Mouse (Mus musculus) thymus, adult 2 months (tissue): ENCODE data around the gene Itga6. TPM values are rescaled to one million over a fixed set of nuclear protein-coding genes. Genes with fewer than 3 reads are reported as not detected.

Experiments used
- DNase-seq: peaks from one replicate; pipeline ENCODE4 v3.0.0; 2021
- H3K27ac ChIP-seq: fragments of 200-500 bp; 2 replicates; pipeline ENCODE4 v1.5.1; 2012; ENCODE audit warnings: low read length, control low read depth; ENCODE audit not compliant: control insufficient read depth, insufficient read depth
- H3K27me3 ChIP-seq: fragments of 200-500 bp; 2 replicates; pipeline ENCODE4 v1.6.1; 2012; ENCODE audit warnings: mild to moderate bottlenecking, low read length, moderate library complexity, mixed read lengths; ENCODE audit not compliant: control insufficient read depth, insufficient read depth
- H3K36me3 ChIP-seq: fragments of 200-500 bp; 2 replicates; pipeline ENCODE4 v1.6.1; 2012; ENCODE audit warnings: mild to moderate bottlenecking, low read length, moderate library complexity; ENCODE audit not compliant: control insufficient read depth, insufficient read depth
- H3K4me1 ChIP-seq: fragments of 200-500 bp; replicated peaks from 2 replicates; pipeline ENCODE4 v1.6.1; 2012; ENCODE audit warnings: low read length; ENCODE audit not compliant: control insufficient read depth, insufficient read depth
- H3K4me3 ChIP-seq: fragments of 200-500 bp; 2 replicates; pipeline ENCODE4 v1.5.1; 2012; ENCODE audit warnings: mild to moderate bottlenecking, low read length, control low read depth, moderate library complexity; ENCODE audit not compliant: control insufficient read depth, insufficient read depth
- CTCF ChIP-seq: fragments of 200-500 bp; IDR thresholded peaks from 2 replicates; pipeline ENCODE4 v1.5.1; 2012; ENCODE audit warnings: mild to moderate bottlenecking, control low read depth, low read length, moderate library complexity, borderline replicate concordance; ENCODE audit not compliant: control insufficient read depth, poor library complexity, insufficient read depth; ENCODE audit errors: extremely low read depth
- POLR2A ChIP-seq: fragments of 200-500 bp; IDR thresholded peaks from 2 replicates; pipeline ENCODE4 v1.6.1; 2012; ENCODE audit warnings: mild to moderate bottlenecking, low read length, control low read depth, moderate library complexity; ENCODE audit not compliant: control insufficient read depth, poor library complexity, insufficient read depth; ENCODE audit errors: extremely low read depth
- WGBS: fragments of 180-500 bp; shearing (Covaris S2); methylation state at CpG from one replicate; pipeline ENCODE4 v1.1.7; 2018; 5-methylcytosine and 5-hydroxymethylcytosine counted together
- polyA plus RNA-seq: library from polyadenylated mRNA; depleted of rRNA; stranded (reverse); fragments of >200 nt; gene quantifications from 2 replicates; pipeline ENCODE4 v1.2.3, GENCODE M21; 2012

Gene Itga6
- polyA plus RNA-seq, 1 experiment = 38.2 TPM

DNA sequence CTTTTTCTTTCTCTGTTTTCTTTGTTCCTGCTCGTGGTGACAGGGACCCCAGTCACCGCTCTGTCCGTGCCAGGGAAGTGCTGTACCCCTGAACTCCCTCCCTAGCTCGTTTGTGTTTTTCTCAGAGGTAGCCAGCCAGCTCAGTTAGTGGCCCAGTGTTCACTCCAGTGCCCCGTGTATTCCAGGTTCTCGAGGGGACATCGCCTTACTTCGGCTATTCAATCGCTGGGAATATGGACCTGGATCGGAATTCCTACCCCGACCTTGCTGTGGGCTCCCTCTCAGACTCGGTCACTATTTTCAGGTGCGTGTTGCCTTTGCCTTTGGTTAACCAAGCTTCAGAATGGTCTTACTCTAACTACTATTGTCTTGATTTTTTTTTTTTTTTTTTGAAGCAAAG, 82.3 kb downstream of the Itga6 start:
- Histone ChIP-seq H3K27me3 (no peaks in the 10 kb centered on the region), H3K27ac (no peak overlapping the region), H3K4me1 (no peaks in the 10 kb centered on the region), H3K36me3 (peaks cover 33% of the 10 kb centered on the region), H3K4me3 (no peak overlapping the region)
- WGBS = 95% methylated on average over 13 of the region's 13 CpGs
- no peak for TF ChIP-seq CTCF
- no peak for TF ChIP-seq POLR2A
- DNase-seq = no peak

DNA sequence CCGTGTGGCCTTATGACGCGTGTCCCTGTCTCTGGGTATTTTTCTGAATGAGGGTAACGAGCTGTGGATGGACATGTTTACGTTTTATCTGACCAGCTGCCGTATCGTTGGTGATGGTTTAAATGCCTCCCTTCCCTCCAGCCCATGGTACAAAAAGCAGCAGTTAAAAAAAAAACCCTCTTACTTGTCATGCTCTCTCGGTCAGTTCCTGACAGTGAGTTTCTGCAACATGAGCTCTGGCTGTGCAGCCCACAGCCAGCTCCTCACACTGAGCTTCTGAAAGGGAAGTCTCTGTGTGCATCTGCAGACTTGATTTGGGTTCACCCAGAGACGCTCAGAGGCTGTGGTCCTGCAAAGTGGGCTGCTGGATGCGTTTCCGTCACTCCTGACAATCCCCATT, 83.5 kb downstream of the Itga6 start:
- WGBS = 96% methylated on average over 11 of the region's 11 CpGs
- no peaks in the 10 kb centered on the region for H3K4me1 ChIP-seq
- TF ChIP-seq CTCF = no peak
- no peak for TF ChIP-seq POLR2A
- H3K27me3 ChIP-seq = no peaks in the 10 kb centered on the region
- DNase-seq = no peak
- H3K27ac ChIP-seq = no peak overlapping the region
- no peak overlapping the region for H3K4me3 ChIP-seq
- H3K36me3 ChIP-seq = peaks cover 30% of the 10 kb centered on the region

DNA sequence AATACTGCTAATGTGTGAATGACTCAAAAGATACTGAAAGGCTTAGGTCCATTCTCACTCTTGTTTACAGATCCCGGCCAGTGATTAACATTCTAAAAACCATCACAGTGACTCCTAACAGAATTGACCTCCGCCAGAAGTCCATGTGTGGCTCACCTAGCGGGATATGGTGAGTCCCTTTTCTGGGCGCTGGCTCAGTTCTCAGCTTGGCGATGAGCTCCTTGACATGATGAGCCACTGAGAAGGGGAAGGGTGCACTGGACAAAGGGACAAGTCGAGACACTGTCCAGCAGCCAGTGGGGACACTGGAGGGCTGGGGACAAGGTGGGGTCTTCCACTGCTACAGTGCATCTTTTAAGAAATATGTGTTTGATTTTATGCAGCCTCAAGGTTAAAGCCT, 88.2 kb downstream of the Itga6 start:
- peaks cover 19% of the 10 kb centered on the region; the same call in 1 of the 2 replicates for H3K36me3 ChIP-seq
- H3K27me3 ChIP-seq = no peaks in the 10 kb centered on the region
- H3K27ac ChIP-seq = no peak overlapping the region
- TF ChIP-seq POLR2A = no peak
- no peak for TF ChIP-seq CTCF
- no peak overlapping the region for H3K4me3 ChIP-seq
- no peaks in the 10 kb centered on the region for H3K4me1 ChIP-seq
- DNase-seq = no peak
- WGBS = 98% methylated on average over 6 of the region's 6 CpGs

DNA sequence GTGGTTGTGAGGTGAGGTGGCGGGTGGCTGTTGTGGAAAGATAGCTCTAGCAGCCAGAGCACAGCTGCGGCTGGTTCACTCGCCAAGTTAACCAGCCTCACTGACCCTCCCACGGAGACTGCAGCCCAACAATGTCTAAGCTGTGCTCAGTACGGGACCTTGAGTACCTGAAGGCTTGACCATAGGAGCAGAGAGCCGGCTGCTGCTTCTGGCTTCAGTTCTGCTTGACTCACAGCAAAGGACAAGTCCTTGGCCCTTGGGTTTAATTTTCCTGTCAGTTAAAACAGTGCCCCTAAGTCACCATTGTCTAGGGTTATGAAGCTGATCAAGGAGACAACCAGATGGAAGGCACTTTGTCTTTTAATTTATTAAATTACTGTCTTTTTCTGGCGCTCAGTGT, 89.0 kb downstream of the Itga6 start:
- DNase-seq = no peak
- Histone ChIP-seq H3K4me1 (no peaks in the 10 kb centered on the region), H3K27ac (no peak overlapping the region), H3K4me3 (no peak overlapping the region), H3K27me3 (no peaks in the 10 kb centered on the region), H3K36me3 (peaks cover 17% of the 10 kb centered on the region; the same call in 1 of the 2 replicates)
- TF ChIP-seq POLR2A (no peak), CTCF (no peak)
- 63% methylated on average over 7 of the region's 7 CpGs for WGBS

DNA sequence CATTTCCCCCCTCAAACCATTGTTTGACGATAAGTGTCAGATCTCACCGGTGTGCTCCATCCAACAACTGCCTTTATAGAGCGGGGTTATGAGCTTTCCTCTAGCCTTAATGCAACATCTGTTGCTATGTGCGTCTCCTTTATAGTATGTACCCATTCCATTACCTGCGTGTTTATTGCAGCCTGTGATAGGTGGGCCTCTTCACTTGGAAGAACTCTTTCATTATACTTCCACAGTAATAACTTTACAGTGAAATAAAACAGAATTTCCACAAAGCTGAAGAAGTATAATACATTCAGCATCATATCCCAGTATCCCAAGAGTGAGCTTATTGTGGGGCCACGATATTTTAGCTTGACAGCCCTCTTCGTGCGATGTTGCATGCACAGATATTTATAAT, 90.1 kb downstream of the Itga6 start:
- Histone ChIP-seq H3K4me3 (no peak overlapping the region), H3K27ac (no peak overlapping the region), H3K4me1 (no peaks in the 10 kb centered on the region), H3K27me3 (no peaks in the 10 kb centered on the region), H3K36me3 (peaks cover 19% of the 10 kb centered on the region; the same call in 1 of the 2 replicates)
- DNase-seq = no peak
- 98% methylated on average over 8 of the region's 8 CpGs for WGBS
- no peak for TF ChIP-seq CTCF
- no peak for TF ChIP-seq POLR2A

DNA sequence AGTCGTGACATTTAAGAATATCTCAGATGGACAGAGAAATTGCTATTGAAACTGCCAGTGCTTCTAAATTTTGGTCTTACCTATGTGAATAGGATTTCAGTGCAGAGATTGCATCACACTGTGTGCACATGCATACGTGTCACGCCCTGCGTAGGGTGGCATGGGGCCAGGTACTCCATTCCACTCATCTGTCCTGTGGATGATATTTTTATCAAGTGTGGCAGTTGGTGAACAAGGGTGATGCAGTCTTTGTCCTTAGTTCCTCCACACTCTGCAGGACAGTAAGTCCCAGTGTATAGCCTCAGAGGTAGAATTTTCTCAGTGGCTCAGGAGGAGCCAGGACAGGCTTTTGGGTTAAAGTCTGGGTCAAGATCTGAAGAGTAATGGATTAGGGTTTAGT, 90.8 kb downstream of the Itga6 start:
- Histone ChIP-seq H3K4me1 (no peaks in the 10 kb centered on the region), H3K4me3 (no peak overlapping the region), H3K36me3 (peaks cover 26% of the 10 kb centered on the region), H3K27ac (no peak overlapping the region), H3K27me3 (no peaks in the 10 kb centered on the region)
- TF ChIP-seq POLR2A (no peak), CTCF (no peak)
- WGBS = 95% methylated on average over 4 of the region's 4 CpGs
- no peak for DNase-seq

DNA sequence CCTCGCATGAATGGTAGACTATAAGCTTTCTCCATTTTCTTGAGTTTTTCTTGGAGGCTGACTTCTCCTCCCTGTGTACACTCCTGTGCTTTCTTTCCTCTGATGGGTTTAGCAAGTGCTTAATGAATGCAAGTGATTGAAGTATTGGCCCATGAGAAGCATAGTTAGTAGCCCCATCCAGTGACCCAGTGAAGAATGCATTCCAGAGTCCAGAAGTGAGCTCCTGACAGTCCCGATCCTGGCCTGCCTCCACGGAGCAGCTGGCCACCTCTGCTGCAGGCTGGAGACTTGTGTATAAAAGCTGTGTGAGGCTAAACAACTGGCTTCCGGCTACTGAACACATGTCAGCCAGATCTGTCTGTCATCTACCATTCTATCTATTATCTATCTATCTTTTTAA, 91.8 kb downstream of the Itga6 start:
- DNase-seq = no peak
- peaks cover 26% of the 10 kb centered on the region for H3K36me3 ChIP-seq
- no peaks in the 10 kb centered on the region for H3K27me3 ChIP-seq
- no peak overlapping the region for H3K4me3 ChIP-seq
- H3K27ac ChIP-seq = no peak overlapping the region
- 95% methylated on average over 4 of the region's 4 CpGs for WGBS
- no peak for TF ChIP-seq POLR2A
- no peak for TF ChIP-seq CTCF
- H3K4me1 ChIP-seq = no peaks in the 10 kb centered on the region

DNA sequence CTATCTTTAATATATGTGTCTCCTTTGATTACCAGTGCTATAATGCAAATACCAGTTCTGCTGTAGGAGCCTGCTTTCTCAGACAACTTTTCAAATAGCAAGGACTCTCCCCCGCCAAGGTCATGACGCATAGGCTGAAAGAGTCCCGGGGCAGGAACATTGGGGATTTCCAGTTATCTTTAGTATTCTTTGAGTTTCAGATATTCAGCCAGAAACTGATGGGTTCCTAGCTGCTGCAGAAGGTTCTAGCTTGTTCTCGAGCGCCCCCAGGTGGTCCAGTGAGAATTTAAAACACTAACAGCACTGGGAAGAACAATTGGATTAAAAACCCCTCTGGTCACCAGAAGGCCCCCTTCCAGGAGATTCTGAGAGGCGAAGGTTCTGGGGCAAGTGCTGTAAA, 92.4 kb downstream of the Itga6 start:
- 26% methylated on average over 6 of the region's 6 CpGs for WGBS
- no peaks in the 10 kb centered on the region for H3K4me1 ChIP-seq
- peaks cover 26% of the 10 kb centered on the region for H3K36me3 ChIP-seq

More for the DNA sequence above, 92.4 kb downstream of the Itga6 start:
- TF ChIP-seq CTCF (no peak), POLR2A (no peak)
- H3K4me3 ChIP-seq = no peak overlapping the region
- peak; percentile 67 for DNase-seq
- no peak overlapping the region for H3K27ac ChIP-seq
- H3K27me3 ChIP-seq = no peaks in the 10 kb centered on the region
